Mouse (Mus musculus) MEL (cell line): ENCODE measurements around the gene Lrrc23. TPM values are rescaled to one million over a fixed set of nuclear protein-coding genes. Genes with fewer than 3 reads are reported as not detected.

Experiments
- DNase-seq: peaks from one replicate; pipeline ENCODE4 v3.0.0; 2011; ENCODE audit warnings: low read depth, low spot score
- H3K27ac ChIP-seq: 2 replicates; pipeline ENCODE4 v1.5.1; 2012; ENCODE audit warnings: low read depth, mild to moderate bottlenecking, control low read depth, low read length, moderate library complexity; ENCODE audit not compliant: control insufficient read depth
- H3K27me3 ChIP-seq, 2 experiments: fragments of 150-350 bp in 1 of 2; sonication (generic) in 1 of 2; 2 replicates each; pipeline ENCODE4 v1.6.1; 2012; ENCODE audit warnings: low read length in 2 of 2, mild to moderate bottlenecking in 2 of 2, improper control_type of control experiment in 1 of 2, moderate library complexity in 1 of 2; ENCODE audit not compliant: insufficient read depth in 2 of 2, control insufficient read depth in 1 of 2
- H3K36me3 ChIP-seq, 2 experiments: 2 replicates each; pipeline ENCODE4 v1.6.1; 2012 to 2014; ENCODE audit warnings: low read length in 2 of 2, improper control_type of control experiment in 1 of 2, inconsistent platforms in 1 of 2, mild to moderate bottlenecking in 1 of 2; ENCODE audit not compliant: insufficient read depth in 2 of 2, control insufficient read depth in 1 of 2
- H3K4me1 ChIP-seq, 2 experiments: fragments of 150-350 bp in 1 of 2; sonication (generic) in 1 of 2; 2 replicates each; pipeline ENCODE4 v1.6.1; 2012; ENCODE audit warnings: low read length in 2 of 2, improper control_type of control experiment in 1 of 2, mild to moderate bottlenecking in 1 of 2; ENCODE audit not compliant: insufficient read depth in 2 of 2, control insufficient read depth in 1 of 2
- H3K4me3 ChIP-seq, 2 experiments: fragments of 150-350 bp in 1 of 2; sonication (generic) in 1 of 2; 2 replicates each; pipeline ENCODE4 v1.5.1; 2012; ENCODE audit warnings: low read depth in 2 of 2, low read length in 2 of 2, mild to moderate bottlenecking in 2 of 2, moderate library complexity in 2 of 2, control low read depth in 1 of 2, improper control_type of control experiment in 1 of 2; ENCODE audit not compliant: control insufficient read depth in 1 of 2, insufficient read depth in 1 of 2
- H3K79me2 ChIP-seq: 2 replicates; pipeline ENCODE4 v1.6.1; 2012; ENCODE audit warnings: mild to moderate bottlenecking, low read length, moderate library complexity; ENCODE audit not compliant: control insufficient read depth, poor library complexity, insufficient read depth
- H3K9ac ChIP-seq: 2 replicates; pipeline ENCODE4 v1.6.1; 2012; ENCODE audit warnings: low read depth, mild to moderate bottlenecking, control low read depth, low read length, moderate library complexity; ENCODE audit not compliant: control insufficient read depth, poor library complexity, severe bottlenecking
- H3K9me3 ChIP-seq: fragments of 150-350 bp; sonication (generic); replicated peaks from 2 replicates; pipeline ENCODE4 v1.6.1; 2012; ENCODE audit warnings: mild to moderate bottlenecking, low read length, improper control_type of control experiment, moderate library complexity; ENCODE audit not compliant: insufficient read depth
- CHD1 ChIP-seq: IDR thresholded peaks from 2 replicates; pipeline ENCODE4 v1.6.1; 2012; ENCODE audit warnings: low read depth, mild to moderate bottlenecking, inconsistent platforms, low read length, improper control_type of control experiment
- ELF1 ChIP-seq: IDR thresholded peaks from 2 replicates; pipeline ENCODE4 v1.6.1; 2014; ENCODE audit warnings: low read depth, mild to moderate bottlenecking, inconsistent platforms, low read length, improper control_type of control experiment, moderate library complexity
- EP300 ChIP-seq, 2 experiments: IDR thresholded peaks; 2 replicates each; pipeline ENCODE4 v1.6.1; 2011; ENCODE audit warnings: improper control_type of control experiment in 2 of 2, low read length in 2 of 2, low read depth in 1 of 2, mild to moderate bottlenecking in 1 of 2
- ETS1 ChIP-seq: IDR thresholded peaks from 2 replicates; pipeline ENCODE4 v1.6.1; 2012; ENCODE audit warnings: low read depth, mild to moderate bottlenecking, inconsistent platforms, low read length, improper control_type of control experiment, moderate library complexity
- HCFC1 ChIP-seq: IDR thresholded peaks from 2 replicates; pipeline ENCODE4 v1.6.1; 2012; ENCODE audit warnings: low read depth, mild to moderate bottlenecking, inconsistent platforms, low read length, improper control_type of control experiment, moderate library complexity
- KAT2A ChIP-seq: conservative IDR thresholded peaks from 2 replicates; pipeline ENCODE4 v1.6.1; 2012; ENCODE audit warnings: low read depth, low read length, improper control_type of control experiment, inconsistent platforms
- MAFK ChIP-seq: IDR thresholded peaks from 2 replicates; pipeline ENCODE4 v1.6.1; 2011; ENCODE audit warnings: low read depth, mild to moderate bottlenecking, low read length, improper control_type of control experiment, borderline replicate concordance
- MAX ChIP-seq: IDR thresholded peaks from 2 replicates; pipeline ENCODE4 v1.6.1; 2011; ENCODE audit warnings: low read length, improper control_type of control experiment
- MEF2A ChIP-seq: IDR thresholded peaks from 2 replicates; pipeline ENCODE4 v1.6.1; 2014; ENCODE audit warnings: low read depth, mild to moderate bottlenecking, inconsistent platforms, low read length, improper control_type of control experiment; ENCODE audit not compliant: poor library complexity, insufficient replicate concordance, severe bottlenecking; ENCODE audit errors: extremely low read depth
- MXI1 ChIP-seq: IDR thresholded peaks from 2 replicates; pipeline ENCODE4 v1.6.1; 2011; ENCODE audit warnings: mild to moderate bottlenecking, low read depth, low read length, improper control_type of control experiment
- MYB ChIP-seq: IDR thresholded peaks from 2 replicates; pipeline ENCODE4 v1.6.1; 2011; ENCODE audit warnings: mild to moderate bottlenecking, low read depth, low read length, improper control_type of control experiment
- MYC ChIP-seq: IDR thresholded peaks from 2 replicates; pipeline ENCODE4 v1.6.1; 2011; ENCODE audit warnings: low read depth, mild to moderate bottlenecking, low read length, improper control_type of control experiment, moderate library complexity
- NELFE ChIP-seq: IDR thresholded peaks from 2 replicates; pipeline ENCODE4 v1.6.1; 2011; ENCODE audit warnings: low read depth, low read length, improper control_type of control experiment
- POLR2A ChIP-seq, 2 experiments: IDR thresholded peaks; 2 replicates each; pipeline ENCODE4 v1.6.1; 2011 to 2012; ENCODE audit warnings: low read length in 2 of 2, mild to moderate bottlenecking in 2 of 2, control low read depth in 1 of 2, improper control_type of control experiment in 1 of 2, low read depth in 1 of 2, moderate library complexity in 1 of 2; ENCODE audit not compliant: control insufficient read depth in 1 of 2, insufficient read depth in 1 of 2, poor library complexity in 1 of 2
- POLR2AphosphoS2 ChIP-seq: IDR thresholded peaks from 2 replicates; pipeline ENCODE4 v1.6.1; 2011; ENCODE audit warnings: low read length, improper control_type of control experiment
- RCOR1 ChIP-seq: IDR thresholded peaks from 2 replicates; pipeline ENCODE4 v1.6.1; 2012; ENCODE audit warnings: low read depth, mild to moderate bottlenecking, inconsistent platforms, low read length, improper control_type of control experiment
- SMC3 ChIP-seq: IDR thresholded peaks from 2 replicates; pipeline ENCODE4 v1.6.1; 2011; ENCODE audit warnings: low read depth, low read length, improper control_type of control experiment
- TBP ChIP-seq: IDR thresholded peaks from 2 replicates; pipeline ENCODE4 v1.8.0; 2011; ENCODE audit warnings: low read depth, low read length, improper control_type of control experiment
- ZC3H11A ChIP-seq: IDR thresholded peaks from 2 replicates; pipeline ENCODE4 v1.6.1; 2012; ENCODE audit warnings: low read depth, mild to moderate bottlenecking, inconsistent platforms, low read length, improper control_type of control experiment
- ZKSCAN1 ChIP-seq: IDR thresholded peaks from 2 replicates; pipeline ENCODE4 v1.6.1; 2012; ENCODE audit warnings: low read depth, mild to moderate bottlenecking, inconsistent platforms, low read length, improper control_type of control experiment, moderate library complexity
- polyA plus RNA-seq, 2 experiments: library from polyadenylated mRNA; stranded (reverse) in 1 of 2; unstranded in 1 of 2; fragments of >175 nt in 1 of 2; fragments of >200 nt in 1 of 2; gene quantifications; 2 replicates each; pipeline versions ENCODE4 v1.2.1 to v1.2.4; 2012; ENCODE audit warnings: low replicate concordance in 2 of 2, low read depth in 1 of 2; ENCODE audit not compliant: insufficient read length in 2 of 2, insufficient read depth in 1 of 2, missing spikeins in 1 of 2
- total RNA-seq: library from RNA; depleted of rRNA; stranded (reverse); fragments of 300-350 nt; gene quantifications from 2 replicates; pipeline ENCODE4 v1.2.3, GENCODE M21; 2012

Gene Lrrc23
- total and polyA plus RNA-seq, 3 experiments, result 0.11 TPM; not detected in 2

DNA sequence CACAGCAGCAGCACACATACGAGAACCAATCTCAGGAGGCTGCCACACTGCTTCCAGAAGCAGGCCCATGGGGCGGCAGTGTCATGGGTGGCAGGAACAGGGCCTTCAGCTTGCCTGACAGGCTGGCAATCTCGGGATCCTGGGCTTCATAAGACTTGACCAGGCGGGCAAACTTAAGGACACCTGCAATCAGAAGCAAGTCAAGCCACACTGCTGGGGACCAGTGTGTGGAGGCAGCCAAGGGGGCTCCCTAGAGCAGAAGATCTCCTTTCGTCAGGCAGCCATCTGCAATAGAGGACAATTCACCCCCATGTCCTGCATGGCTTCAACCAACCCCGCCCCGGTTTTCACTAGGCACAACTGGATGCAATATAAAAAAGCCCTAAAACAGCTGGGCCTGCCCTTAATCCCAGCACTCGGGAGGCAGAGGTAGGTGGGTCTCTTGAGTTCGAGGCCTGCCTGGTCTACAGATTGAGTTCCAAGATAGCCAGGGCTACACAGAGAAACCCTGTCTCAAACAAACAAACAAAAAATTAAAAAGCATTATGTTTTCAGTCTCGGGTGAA lies 40.2 kb downstream of the Lrrc23 start:
- Histone ChIP-seq H3K79me2 (no peaks in the 10 kb centered on the region; the same call in 1 of the 2 replicates), H3K9me3 (no peaks in the 10 kb centered on the region), H3K27me3 (no peaks in the 10 kb centered on the region), H3K4me3 (no peak overlapping the region), H3K36me3 (peaks cover 0 to 14% of the 10 kb centered on the region in 2 experiments; a peak in 2 of 4 replicates), H3K4me1 (peaks cover 5 to 18% of the 10 kb centered on the region in 2 experiments), H3K9ac (peak overlapping the region; percentile 70), H3K27ac (peak overlapping the region; percentile 96)
- TF ChIP-seq ELF1 (no peak), SMC3 (no peak), CHD1 (no peak), MAX (no peak), MYC (no peak), KAT2A (no peak), TBP (no peak), MYB (no peak), POLR2AphosphoS2 (no peak), ZKSCAN1 (no peak)
- no peak for DNase-seq

DNA sequence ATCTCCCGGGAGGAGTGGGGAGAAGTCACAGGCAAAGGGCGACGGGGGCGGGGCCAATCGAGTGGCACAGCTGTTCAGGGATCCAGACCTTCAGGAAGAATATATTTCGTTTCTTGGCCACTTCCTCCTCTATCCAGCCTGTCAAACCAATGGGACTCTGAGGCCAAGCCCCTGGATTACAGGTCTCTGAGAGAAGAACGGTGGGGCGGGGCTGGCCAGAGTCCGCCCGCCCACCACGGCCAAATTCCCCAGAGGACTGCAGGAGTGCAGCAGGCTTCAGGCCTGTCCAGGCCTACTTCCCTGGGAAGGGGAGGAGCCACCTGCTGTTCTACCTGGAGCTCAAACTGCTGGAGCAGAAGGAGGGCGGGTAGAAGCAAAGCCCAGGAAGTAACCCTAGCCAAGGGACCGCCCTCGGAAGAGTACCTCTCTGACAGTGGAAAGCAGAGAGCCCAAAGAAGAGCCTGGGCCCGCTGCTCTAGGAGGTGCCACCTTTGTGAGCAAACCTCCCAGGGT lies 41.0 kb downstream of the Lrrc23 start, which contains the start of gene Ptpn6:
Gene Ptpn6, minus strand, starts transcription at position 204 of the 513 bp plus-strand sequence.
- Histone ChIP-seq H3K9ac (no peak within 1 kb of the TSS; the same call in 1 of the 2 replicates), H3K27ac (peak within 1 kb of the TSS; percentile 96), H3K9me3 (no peaks in the 10 kb centered on the region), H3K4me1 (peaks cover 12 to 26% of the 10 kb centered on the region in 2 experiments), H3K36me3 (peaks cover 0 to 21% of the 10 kb centered on the region in 2 experiments; a peak in 2 of 4 replicates), H3K4me3 (no peak within 1 kb of the TSS), H3K79me2 (no peaks in the 10 kb centered on the region; the same call in 1 of the 2 replicates), H3K27me3 (no peaks in the 10 kb centered on the region)
- DNase-seq, result no peak
- TF ChIP-seq POLR2AphosphoS2, result no peak
- TF ChIP-seq RCOR1, result no peak
- TF ChIP-seq MEF2A, result no peak
- TF ChIP-seq MXI1, result no peak
- no peak for TF ChIP-seq ELF1
- TF ChIP-seq MAFK, result no peak
- TF ChIP-seq KAT2A, result no peak
- no peak for TF ChIP-seq ETS1
- TF ChIP-seq POLR2A (IDR thresholded peaks at IDR 0.05; ENCODE audit: control insufficient read depth in 1 of 2, insufficient read depth in 1 of 2, low read depth in 1 of 2, low read length in 2 of 2, poor library complexity in 1 of 2), result no peak
- TF ChIP-seq ZC3H11A, result no peak
- TF ChIP-seq NELFE, result no peak
- TF ChIP-seq HCFC1, result no peak
- TF ChIP-seq EP300 (IDR thresholded peaks at IDR 0.05; ENCODE audit: low read depth in 1 of 2, low read length in 2 of 2), result no peak
